Mouse (Mus musculus) olfactory bulb, adult 2 months (tissue): ENCODE data around the gene Csnk2a1.

Experiments used
- CTCF ChIP-seq: fragments of 200-500 bp; IDR thresholded peaks from 2 replicates; pipeline ENCODE4 v1.5.1; 2012; ENCODE audit warnings: low read depth, mild to moderate bottlenecking, low read length, moderate library complexity; ENCODE audit not compliant: insufficient read depth
- POLR2A ChIP-seq: fragments of 200-500 bp; IDR thresholded peaks from 2 replicates; pipeline ENCODE4 v1.6.1; 2012; ENCODE audit warnings: mild to moderate bottlenecking, low read depth, low read length, moderate library complexity; ENCODE audit not compliant: insufficient read depth

GRCm38 (mm10) chr2:152307186-152307585 is 80.5 kb downstream of the Csnk2a1 start:
- no peak for TF ChIP-seq POLR2A
- no peak for TF ChIP-seq CTCF
